Comparison of ENCODE assay signal across 14 mouse cellular contexts in the genomic region with DNA sequence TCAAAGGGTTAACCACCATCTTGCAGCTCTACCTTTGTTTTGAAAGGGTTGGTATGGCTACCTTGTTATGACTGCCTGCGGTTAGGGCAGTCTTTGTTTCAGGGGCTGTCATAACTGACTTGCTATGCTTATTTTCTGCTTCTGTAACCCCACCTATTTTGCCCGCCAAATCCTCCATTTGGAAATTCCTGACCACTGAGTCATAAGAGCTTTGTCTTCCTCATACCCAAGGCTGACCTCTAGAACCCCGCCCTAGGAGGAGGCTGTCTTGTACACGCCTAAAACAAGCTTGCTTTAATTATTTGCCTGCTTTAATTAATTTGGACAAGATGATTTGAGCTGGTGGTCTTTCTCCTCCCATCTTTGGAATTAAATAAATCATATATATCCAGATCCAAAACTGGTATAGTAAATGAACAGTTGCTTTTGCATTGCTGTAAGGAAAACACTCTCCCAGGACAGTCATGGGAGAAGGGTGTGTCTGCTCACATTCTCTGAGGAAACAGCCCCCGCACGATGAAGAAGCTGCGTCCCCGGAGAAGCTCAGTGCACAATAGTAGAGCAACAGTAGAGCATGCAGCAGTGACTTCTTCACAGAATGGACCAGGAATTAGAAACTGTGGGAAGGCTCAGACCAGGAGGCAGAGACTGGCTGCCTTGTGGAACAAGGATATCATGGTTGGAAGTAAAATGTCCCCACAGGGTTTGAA.
A peak's percentile ranks its signal among the peaks of the same experiment; 100 is the strongest.
DNase-seq lines count a peak whose midpoint lies in the region; ATAC-seq and TF ChIP-seq lines count a peak whose summit lies in the region.
"Had no signal": no experiment of that assay in that cellular context is flagged by ENCODE, and none has a peak within 500 bp of the region (broad histone marks: within the 10 kb centered on the region; RNA-seq: fewer than 3 reads in every experiment).

No protein-coding gene starts in this region.

- no peak overlapping the region for H3K4me3 ChIP-seq in embryonic facial prominence, embryonic 13.5 days
- H3K4me3 ChIP-seq in embryonic facial prominence, embryonic 10.5 days = no peak overlapping the region
- H3K4me3 ChIP-seq in kidney, postnatal 0 days (replicated peaks; ENCODE audit: low read depth, low read length) = no peak overlapping the region
- no peak overlapping the region for H3K4me3 ChIP-seq in embryonic facial prominence, embryonic 15.5 days (replicated peaks)
- H3K4me3 ChIP-seq in stomach, embryonic 15.5 days (replicated peaks) = no peak overlapping the region
- no peak overlapping the region for H3K4me3 ChIP-seq in layer of hippocampus, adult 2 months
- H3K4me3 ChIP-seq: limb, embryonic 10.5 days; midbrain, embryonic 13.5 days; neural tube, embryonic 15.5 days had no signal

- H3K36me3 ChIP-seq in embryonic facial prominence, embryonic 13.5 days = peaks cover 5% of the 10 kb centered on the region; the same call in 1 of the 2 replicates
- peaks cover 19% of the 10 kb centered on the region for H3K36me3 ChIP-seq in embryonic facial prominence, embryonic 10.5 days (replicated peaks)
- peaks cover 6% of the 10 kb centered on the region; the same call in 1 of the 2 replicates for H3K36me3 ChIP-seq in kidney, postnatal 0 days (ENCODE audit: insufficient read depth, low read length)
- H3K36me3 ChIP-seq in embryonic facial prominence, embryonic 15.5 days = 0 out of 2 replicates have a peak, but pooled peaks cover 3% of the 10 kb centered on the region
- H3K36me3 ChIP-seq in stomach, embryonic 15.5 days = no peaks in the 10 kb centered on the region
- H3K36me3 ChIP-seq: neural tube, embryonic 15.5 days had no signal

- H3K4me2 ChIP-seq in embryonic facial prominence, embryonic 13.5 days = no peak overlapping the region
- H3K4me2 ChIP-seq in kidney, postnatal 0 days (ENCODE audit: low read length) = no peak overlapping the region
- no peak overlapping the region for H3K4me2 ChIP-seq in embryonic facial prominence, embryonic 15.5 days (replicated peaks)
- H3K4me2 ChIP-seq in stomach, embryonic 15.5 days = no peak overlapping the region
- H3K4me2 ChIP-seq: hindbrain, embryonic 14.5 days; midbrain, embryonic 13.5 days; neural tube, embryonic 15.5 days had no signal

- WGBS in embryonic facial prominence, embryonic 13.5 days = 62% methylated on average over 8 of the region's 8 CpGs
- WGBS in embryonic facial prominence, embryonic 10.5 days = 79% methylated on average over 8 of the region's 8 CpGs
- 46% methylated on average over 8 of the region's 8 CpGs for WGBS in kidney, postnatal 0 days
- whole genome bisulfite sequencing in embryonic facial prominence, embryonic 15.5 days = 46% methylated on average over 8 of the region's 8 CpGs
- WGBS in stomach, embryonic 15.5 days = 55% methylated on average over 8 of the region's 8 CpGs

- no peak for TF ChIP-seq CTCF in kidney, postnatal 0 days (IDR thresholded peaks at IDR 0.05; ENCODE audit: low read depth)
- TF ChIP-seq CTCF in layer of hippocampus, adult 2 months (conservative IDR thresholded peaks at IDR 0.05) = no peak

- H3K4me1 ChIP-seq in embryonic facial prominence, embryonic 13.5 days = peaks cover 10% of the 10 kb centered on the region; the same call in 1 of the 2 replicates
- H3K4me1 ChIP-seq in embryonic facial prominence, embryonic 10.5 days = no peaks in the 10 kb centered on the region
- 0 out of 2 replicates have a peak, but pooled peaks cover 9% of the 10 kb centered on the region for H3K4me1 ChIP-seq in kidney, postnatal 0 days (replicated peaks; ENCODE audit: insufficient read depth, low read length)
- H3K4me1 ChIP-seq in embryonic facial prominence, embryonic 15.5 days = peaks cover 14% of the 10 kb centered on the region
- no peaks in the 10 kb centered on the region for H3K4me1 ChIP-seq in stomach, embryonic 15.5 days

- 0 out of 2 replicates have a peak overlapping the region, but pooled peaks have one; percentile 44 for H3K27ac ChIP-seq in embryonic facial prominence, embryonic 13.5 days
- no peak overlapping the region for H3K27ac ChIP-seq in embryonic facial prominence, embryonic 10.5 days (replicated peaks)
- peak overlapping the region; percentile 25; the same call in 1 of the 2 replicates for H3K27ac ChIP-seq in kidney, postnatal 0 days
- H3K27ac ChIP-seq in embryonic facial prominence, embryonic 15.5 days (replicated peaks) = peak overlapping the region; percentile 55
- H3K27ac ChIP-seq in stomach, embryonic 15.5 days = peak overlapping the region; percentile 13; the same call in 1 of the 2 replicates
- no peak overlapping the region for H3K27ac ChIP-seq in layer of hippocampus, adult 2 months
- H3K27ac ChIP-seq: hindbrain, embryonic 14.5 days; limb, embryonic 10.5 days; midbrain, embryonic 13.5 days; neural tube, embryonic 15.5 days had no signal

- H3K9ac ChIP-seq in embryonic facial prominence, embryonic 13.5 days = no peak overlapping the region
- no peak overlapping the region for H3K9ac ChIP-seq in kidney, postnatal 0 days (ENCODE audit: low read depth, low read length)
- H3K9ac ChIP-seq in embryonic facial prominence, embryonic 15.5 days = no peak overlapping the region
- H3K9ac ChIP-seq in stomach, embryonic 15.5 days = no peak overlapping the region
- H3K9ac ChIP-seq: hindbrain, embryonic 14.5 days; midbrain, embryonic 13.5 days; neural tube, embryonic 15.5 days had no signal

- no peaks in the 10 kb centered on the region for H3K27me3 ChIP-seq in embryonic facial prominence, embryonic 13.5 days
- H3K27me3 ChIP-seq in embryonic facial prominence, embryonic 10.5 days (replicated peaks; ENCODE audit: low read depth, poor library complexity, severe bottlenecking) = no peaks in the 10 kb centered on the region
- H3K27me3 ChIP-seq in kidney, postnatal 0 days (ENCODE audit: insufficient read depth, low read length) = no peaks in the 10 kb centered on the region
- H3K27me3 ChIP-seq in embryonic facial prominence, embryonic 15.5 days = no peaks in the 10 kb centered on the region
- no peaks in the 10 kb centered on the region for H3K27me3 ChIP-seq in stomach, embryonic 15.5 days (replicated peaks)
- H3K27me3 ChIP-seq: midbrain, embryonic 13.5 days; neural tube, embryonic 15.5 days had no signal

- no peaks in the 10 kb centered on the region for H3K9me3 ChIP-seq in embryonic facial prominence, embryonic 13.5 days
- no peaks in the 10 kb centered on the region for H3K9me3 ChIP-seq in embryonic facial prominence, embryonic 10.5 days
- H3K9me3 ChIP-seq in kidney, postnatal 0 days (replicated peaks; ENCODE audit: low read length) = no peaks in the 10 kb centered on the region
- no peaks in the 10 kb centered on the region for H3K9me3 ChIP-seq in embryonic facial prominence, embryonic 15.5 days (replicated peaks)
- H3K9me3 ChIP-seq in stomach, embryonic 15.5 days = no peaks in the 10 kb centered on the region
- H3K9me3 ChIP-seq: limb, embryonic 10.5 days; midbrain, embryonic 13.5 days; neural tube, embryonic 15.5 days had no signal

- ATAC-seq in embryonic facial prominence, embryonic 13.5 days (ENCODE audit: insufficient number of reproducible peaks, insufficient read depth, low FRiP score, low TSS enrichment, low read depth) = no peak
- ATAC-seq in kidney, postnatal 0 days (replicated peaks; ENCODE audit: low FRiP score, low read depth) = no peak
- ATAC-seq in embryonic facial prominence, embryonic 15.5 days (ENCODE audit: insufficient number of reproducible peaks, low FRiP score, low TSS enrichment, low read depth) = peak; percentile 58; the same call in 1 of the 2 replicates
- no peak; the same call in 1 of the 2 replicates for ATAC-seq in stomach, embryonic 15.5 days (ENCODE audit: insufficient read depth, low FRiP score, low read depth)
- ATAC-seq: midbrain, embryonic 13.5 days had no signal

- DNase-seq in embryonic facial prominence, embryonic 10.5 days (ENCODE audit: low spot score) = no peak
- DNase-seq in kidney, postnatal 0 days (ENCODE audit: low spot score) = peak; percentile 20
- DNase-seq in kidney, adult 9 months = no peak
- DNase-seq in layer of hippocampus, adult 2 months (ENCODE audit: low spot score in 2 of 2) = no peak
- no peak for DNase-seq in adrenal gland, postnatal 25 days
- DNase-seq: cerebellum, postnatal 25 days; right cerebral cortex, postnatal 25 days had no signal

Comparison
In these comparisons a context has a peak if more than half of its experiments do, and no peak if none do; other contexts are left out.
1. H3K27ac ChIP-seq: peak in embryonic facial prominence, embryonic 13.5 days (single experiment), kidney, postnatal 0 days (single experiment), embryonic facial prominence, embryonic 15.5 days (single experiment) and stomach, embryonic 15.5 days (single experiment); none in embryonic facial prominence, embryonic 10.5 days (single experiment) and layer of hippocampus, adult 2 months (single experiment).